Mouse (Mus musculus): ENCODE data around the gene Krba1. TPM values are rescaled to one million over a fixed set of nuclear protein-coding genes. Genes with fewer than 3 reads are reported as not detected.

Gene Krba1
- total RNA-seq, 2 experiments from 2014 or later = 14.6 to 35.1 TPM

DNA sequence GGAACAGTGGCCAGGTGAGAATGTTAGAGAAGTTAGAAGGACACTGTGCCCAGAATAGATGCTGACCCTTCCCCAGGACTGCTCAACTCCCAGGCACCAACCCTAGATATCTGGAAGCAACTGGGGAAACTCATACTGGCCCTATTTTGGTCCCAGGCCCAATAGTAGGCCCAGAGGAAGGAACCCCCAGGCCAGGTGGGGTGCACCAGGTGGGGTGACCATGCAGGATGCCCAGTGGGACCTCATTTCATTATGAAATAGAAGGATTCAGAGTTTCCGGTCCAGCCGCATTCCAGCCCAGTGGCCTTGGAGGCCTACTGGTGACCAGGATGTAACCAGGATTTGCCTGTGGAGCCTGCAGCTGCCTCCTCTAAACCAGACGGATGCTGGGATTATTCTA is 51.5 kb downstream of the Krba1 start:
- DNase-seq (ENCODE audit: low spot score in 2 of 2) = no peak

DNA sequence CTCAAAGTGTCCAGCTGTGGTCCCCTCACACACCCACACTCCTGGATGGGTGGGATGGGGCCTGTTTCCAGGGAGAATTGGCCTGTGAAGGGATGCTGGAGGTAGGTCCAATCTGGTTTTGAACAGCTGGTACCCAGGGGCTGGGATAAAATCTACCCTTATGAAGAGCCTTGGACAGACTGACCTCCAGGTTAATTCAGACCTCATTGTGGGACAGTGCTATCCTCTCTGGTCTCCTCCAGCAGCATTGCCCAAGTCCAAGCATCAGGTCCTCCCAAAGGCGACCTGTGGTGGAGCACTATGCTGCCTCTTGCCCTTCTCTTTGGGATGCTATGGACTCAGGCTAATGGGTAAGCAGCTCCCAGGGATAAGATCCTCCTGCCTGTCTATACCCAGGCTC is 52.5 kb downstream of the Krba1 start, which contains the start of gene Sspo:
Gene Sspo, plus strand, starts transcription at position 301 of the 400 bp plus-strand sequence.
- DNase-seq (ENCODE audit: low spot score in 2 of 2) = no peak

DNA sequence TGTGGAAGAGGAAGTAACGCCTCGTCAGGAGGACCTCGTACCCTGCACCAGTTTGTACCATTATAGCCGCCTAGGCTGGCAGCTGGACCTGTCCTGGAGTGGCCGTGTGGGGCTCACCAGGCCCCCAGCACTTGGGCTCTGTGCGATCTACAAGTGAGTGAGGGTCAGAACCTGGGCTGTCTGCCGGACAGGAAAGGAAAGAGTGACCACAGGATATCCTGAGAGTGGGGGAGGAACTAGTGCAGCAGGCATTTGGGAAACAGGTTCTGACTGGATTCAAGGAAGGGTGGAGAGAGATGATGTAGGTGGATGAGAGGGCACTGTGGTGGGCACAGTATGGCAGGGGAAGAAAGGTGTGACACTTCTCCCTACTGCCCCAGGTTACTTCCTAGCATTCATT is 53.1 kb downstream of the Krba1 start:
- no peak for DNase-seq (ENCODE audit: low spot score in 2 of 2)

DNA sequence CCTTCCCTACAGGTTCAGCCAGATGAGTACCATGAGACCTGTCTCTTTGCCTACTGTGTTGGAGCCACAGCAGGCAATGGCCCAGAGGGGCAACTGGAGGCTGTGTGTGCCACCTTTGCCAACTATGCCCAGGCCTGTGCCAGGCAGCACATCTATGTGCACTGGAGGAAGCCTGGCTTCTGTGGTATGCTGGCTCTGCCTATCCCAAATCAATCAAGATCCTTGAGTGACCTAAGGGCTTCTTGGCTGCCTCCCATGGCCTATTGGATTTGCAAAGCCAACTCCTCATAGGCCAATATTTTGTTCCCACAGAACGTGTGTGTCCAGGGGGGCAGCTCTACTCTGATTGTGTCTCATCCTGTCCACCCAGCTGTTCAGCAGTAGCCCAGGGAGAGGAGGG is 56.8 kb downstream of the Krba1 start:
- DNase-seq (ENCODE audit: low spot score in 2 of 2) = no peak

DNA sequence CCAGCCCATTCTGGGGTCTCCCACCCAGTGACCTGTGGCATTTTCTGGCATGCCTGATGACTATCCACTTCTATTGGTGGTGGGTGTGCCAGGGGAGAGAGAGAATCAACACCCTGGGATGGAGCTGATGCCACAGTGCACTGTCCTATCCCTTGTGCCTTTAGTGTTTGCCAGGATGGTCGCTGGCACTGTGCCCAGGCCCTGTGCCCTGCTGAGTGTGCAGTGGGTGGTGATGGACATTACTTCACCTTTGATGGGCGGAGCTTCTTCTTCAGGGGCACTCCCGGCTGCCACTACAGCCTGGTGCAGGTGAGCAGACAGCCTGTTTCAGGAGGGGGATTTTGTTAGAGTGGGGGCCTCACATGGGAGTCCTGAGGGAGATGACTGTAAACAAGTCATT is 57.4 kb downstream of the Krba1 start:
- DNase-seq (ENCODE audit: low spot score in 2 of 2) = no peak

DNA sequence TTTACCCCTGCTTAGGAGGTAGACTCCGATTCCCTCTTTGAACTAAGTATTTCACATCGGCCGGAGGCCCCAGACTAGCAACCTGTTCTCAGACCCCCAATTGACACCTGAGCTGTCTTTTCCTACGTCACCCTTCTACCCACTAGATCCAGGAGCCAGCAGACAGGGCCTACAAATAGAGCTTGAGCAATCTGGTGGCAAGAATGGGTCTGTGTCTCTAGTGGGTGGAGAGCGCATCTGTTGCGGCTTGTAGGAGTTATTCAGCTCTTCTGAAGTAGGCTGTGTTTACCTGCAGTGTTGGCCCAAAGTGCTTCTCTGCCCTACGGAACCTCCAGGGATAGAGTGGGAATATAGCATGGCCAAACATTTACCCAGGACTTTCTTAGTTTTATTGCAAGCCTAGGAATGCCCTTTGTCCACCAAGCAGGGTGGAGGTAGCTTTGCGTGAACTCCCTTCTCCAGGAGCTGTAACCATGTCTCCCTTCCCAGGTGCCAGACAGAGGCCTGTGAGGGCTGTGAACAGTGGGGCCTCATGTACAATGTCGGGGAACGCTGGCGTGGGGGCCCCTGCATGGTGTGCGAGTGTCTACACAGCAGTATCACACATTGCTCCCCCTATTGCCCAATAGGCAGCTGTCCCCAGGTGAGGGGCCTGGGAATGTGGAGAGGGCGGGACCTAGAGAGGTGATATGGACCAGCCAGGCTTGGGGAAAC is 69.7 kb downstream of the Krba1 start:
- DNase-seq (ENCODE audit: low spot score in 2 of 2) = no peak

DNA sequence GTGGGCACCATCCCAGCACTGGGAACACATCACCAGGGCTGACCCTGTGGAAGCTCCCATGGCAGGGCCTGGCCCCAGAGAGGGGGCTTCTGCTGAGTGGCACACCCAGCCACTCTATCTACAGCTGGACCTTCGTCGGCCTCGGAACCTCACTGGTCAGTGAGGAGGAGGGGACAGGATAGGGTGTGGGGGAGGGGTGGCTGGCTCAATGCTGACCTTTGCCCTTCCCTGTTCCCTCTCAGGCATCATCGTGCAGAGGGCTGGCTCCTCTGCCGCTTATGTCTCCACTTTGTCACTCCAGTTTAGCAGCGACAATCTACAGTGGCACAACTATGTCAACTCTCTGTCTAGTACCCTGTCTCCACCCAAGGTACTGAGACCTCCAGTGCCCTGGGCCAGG is 71.3 kb downstream of the Krba1 start:
- DNase-seq (ENCODE audit: low spot score in 2 of 2) = no peak

DNA sequence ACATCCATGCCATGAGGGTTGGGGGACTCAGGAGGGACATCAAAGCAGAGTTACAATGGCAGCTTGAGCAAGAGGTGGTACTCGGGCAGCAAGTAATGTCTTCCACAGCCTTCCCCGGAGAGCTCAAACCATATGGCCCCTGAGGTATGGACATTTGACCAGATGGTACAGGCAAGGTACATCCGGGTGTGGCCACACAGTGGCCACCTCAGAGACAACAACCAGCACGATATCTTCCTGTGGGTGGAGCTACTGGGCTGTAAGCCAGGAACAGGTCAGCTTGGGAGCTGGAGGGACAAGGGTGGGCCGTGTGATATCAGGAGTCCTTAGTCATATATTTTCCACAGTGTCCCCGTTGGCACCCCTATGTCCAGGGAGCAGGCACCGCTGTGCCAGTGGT is 72.1 kb downstream of the Krba1 start:
- no peak for DNase-seq (ENCODE audit: low spot score in 2 of 2)

Small RNAs within 50 kb of the gene (microRNA-seq; reads per million reads assigned to microRNA genes)
- 0 reads per million in 2 experiments for gene Gm24325 (ENCODE audit: borderline number of aligned reads in 2 of 2)

Other genes with a start within 250 kb of the Krba1 start
- 10 to 100 TPM; 36.0 to 58.6 TPM for gene Zfp467, start 50.2 kb downstream of the Krba1 start, total RNA-seq (2021)
- 1 to 10 TPM; 3.0 to 3.1 TPM for gene Sspo, start 52.6 kb downstream of the Krba1 start, total RNA-seq (2021)
- 10 to 100 TPM; 65.7 to 90.8 TPM for gene Atp6v0e2, start 142.0 kb downstream of the Krba1 start, total RNA-seq (2021)
- gene Lrrc61, start 159.2 kb downstream of the Krba1 start, total RNA-seq (2021) = 10 to 100 TPM; 26.5 to 34.3 TPM
- 100 to 1,000 TPM in 1 of 2 experiments, 10 to 100 TPM in 1; 55.3 to 165 TPM for gene Rarres2, start 177.2 kb downstream of the Krba1 start, total RNA-seq (2021)
- gene Gm45021, start 194.0 kb downstream of the Krba1 start, total RNA-seq (2021) = not detected
- 10 to 100 TPM; 67.2 to 77.6 TPM for gene Repin1, start 198.3 kb downstream of the Krba1 start, total RNA-seq (2021)
- gene Gm44965, start 198.4 kb downstream of the Krba1 start, total RNA-seq (2021) = not detected
- 1 to 10 TPM; 8.2 to 9.4 TPM for gene Zfp775, start 206.5 kb downstream of the Krba1 start, total RNA-seq (2021)
- 1 to 10 TPM; 2.6 to 3.0 TPM for gene AI854703, start 231.2 kb downstream of the Krba1 start, total RNA-seq (2021)